Mouse (Mus musculus) heart, embryonic 13.5 days (tissue): ENCODE measurements at regions not wholly inside any gene's neighbourhood (a gene's known extent, or its start where the extent isn't known, plus 50 kb on each side); places are given as distances from the start of the nearest gene placed in this dataset.

Source experiments
- ATAC-seq: fragments of 200-750 bp; cut with Nextera tagmentation; 2 replicates; pipeline ENCODE4 v1.8.0; 2017; ENCODE audit warnings: moderate TSS enrichment; ENCODE audit not compliant: insufficient number of reproducible peaks, low FRiP score, low TSS enrichment; ENCODE audit errors: extremely low read depth
- H3K27ac ChIP-seq: fragments of 300-500 bp; sonication (generic); replicated peaks from 2 replicates; pipeline ENCODE4 v1.5.1; 2015; ENCODE audit warnings: moderate library complexity, mild to moderate bottlenecking, inconsistent platforms
- H3K27me3 ChIP-seq: fragments of 300-500 bp; sonication (generic); replicated peaks from 2 replicates; pipeline ENCODE4 v1.6.1; 2015; ENCODE audit warnings: mild to moderate bottlenecking, inconsistent platforms
- H3K36me3 ChIP-seq: fragments of 300-500 bp; sonication (generic); 2 replicates; pipeline ENCODE4 v1.6.1; 2015; ENCODE audit warnings: mild to moderate bottlenecking, inconsistent platforms
- H3K4me1 ChIP-seq: fragments of 300-500 bp; sonication (generic); 2 replicates; pipeline ENCODE4 v1.6.1; 2015; ENCODE audit warnings: inconsistent platforms
- H3K4me2 ChIP-seq: fragments of 300-500 bp; sonication (generic); 2 replicates; pipeline ENCODE4 v1.6.1; 2015; ENCODE audit warnings: inconsistent platforms, mild to moderate bottlenecking, moderate library complexity
- H3K4me3 ChIP-seq: fragments of 300-500 bp; sonication (generic); 2 replicates; pipeline ENCODE4 v1.5.1; 2015; ENCODE audit warnings: moderate library complexity, mild to moderate bottlenecking, inconsistent platforms
- H3K9ac ChIP-seq: fragments of 300-500 bp; sonication (generic); 2 replicates; pipeline ENCODE4 v1.6.1; 2015; ENCODE audit warnings: inconsistent platforms, mild to moderate bottlenecking, moderate library complexity
- H3K9me3 ChIP-seq: fragments of 300-500 bp; sonication (generic); 2 replicates; pipeline ENCODE4 v1.6.1; 2016; ENCODE audit warnings: inconsistent platforms
- WGBS: fragments of 180-500 bp; shearing (Covaris S2); methylation state at CpG from one replicate; pipeline ENCODE4 v1.1.7; 2015; ENCODE audit warnings: mixed read lengths; 5-methylcytosine and 5-hydroxymethylcytosine counted together

DNA sequence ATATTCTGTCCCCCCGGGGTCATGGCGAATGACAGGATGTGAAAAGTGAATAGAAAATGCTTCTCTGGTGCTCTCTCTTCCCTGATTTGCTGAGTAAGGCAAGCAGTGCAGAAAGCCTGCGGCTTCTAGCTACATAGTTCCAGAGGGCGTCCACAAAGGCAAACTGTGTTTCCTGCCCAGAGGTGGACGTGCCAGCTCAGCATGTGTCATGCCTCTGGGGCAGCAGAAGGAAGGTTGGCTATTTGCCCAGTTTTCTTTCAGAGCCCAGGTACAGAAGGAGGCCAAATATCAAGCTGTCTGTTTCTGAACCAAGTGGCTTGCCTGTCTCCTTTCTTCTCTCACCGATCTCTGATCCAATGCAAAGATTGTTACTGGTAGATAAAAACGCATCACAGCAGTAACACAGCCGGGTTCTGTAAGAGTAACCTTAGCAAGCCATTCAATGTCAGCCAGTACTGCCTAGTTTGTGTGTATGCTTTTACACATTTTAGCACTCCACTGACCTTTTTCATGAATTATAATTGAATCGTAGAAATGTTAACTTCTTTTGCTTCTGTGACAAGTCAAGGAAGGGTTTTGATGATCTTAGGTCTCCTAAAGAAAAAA lies 223.3 kb upstream of the Impg1 start:
- Histone ChIP-seq H3K4me3 (no peak overlapping the region), H3K4me1 (peaks cover 9% of the 10 kb centered on the region), H3K27me3 (no peaks in the 10 kb centered on the region), H3K4me2 (no peak overlapping the region), H3K36me3 (no peaks in the 10 kb centered on the region), H3K9me3 (no peaks in the 10 kb centered on the region), H3K27ac (peak overlapping the region; percentile 65), H3K9ac (no peak overlapping the region)
- no peak for ATAC-seq
- 39% methylated on average over 9 of the region's 9 CpGs for WGBS

DNA sequence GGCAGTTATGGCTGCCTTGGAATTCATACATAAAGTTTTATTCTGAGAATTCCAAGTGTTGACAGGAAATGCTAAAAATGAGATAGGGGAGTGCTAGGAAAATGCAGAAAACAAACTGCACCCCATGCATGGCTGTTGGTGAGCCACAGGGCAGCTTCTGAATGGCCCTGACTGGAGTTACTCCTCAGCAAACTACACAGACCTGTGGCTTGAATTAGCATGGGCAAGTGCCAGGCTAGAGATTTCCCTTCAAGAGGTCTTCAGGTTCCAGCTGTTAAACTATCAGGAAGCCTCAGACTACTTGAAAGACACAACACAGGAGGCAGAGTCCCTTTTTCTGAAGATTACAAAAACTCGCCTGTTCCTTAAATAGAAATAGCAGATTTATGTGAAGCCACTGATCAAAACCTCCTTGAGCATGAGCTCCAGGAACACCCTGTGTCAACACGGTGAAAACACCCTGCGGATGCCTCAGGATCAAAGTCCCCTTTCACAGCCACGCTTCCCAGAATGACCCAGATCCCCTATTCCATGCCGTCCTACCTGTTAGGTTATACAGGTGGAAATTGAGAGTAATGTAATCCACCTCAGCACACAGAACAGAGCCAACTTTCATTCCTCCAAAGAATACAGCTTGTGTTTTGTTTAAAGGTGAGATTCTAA lies 217.9 kb upstream of the Impg1 start:
- Histone ChIP-seq H3K4me1 (peaks cover 7% of the 10 kb centered on the region), H3K36me3 (no peaks in the 10 kb centered on the region), H3K27me3 (no peaks in the 10 kb centered on the region), H3K9ac (no peak overlapping the region), H3K9me3 (no peaks in the 10 kb centered on the region), H3K4me3 (no peak overlapping the region), H3K27ac (no peak overlapping the region), H3K4me2 (no peak overlapping the region)
- ATAC-seq: no peak
- WGBS: 47% methylated on average over 5 of the region's 5 CpGs

DNA sequence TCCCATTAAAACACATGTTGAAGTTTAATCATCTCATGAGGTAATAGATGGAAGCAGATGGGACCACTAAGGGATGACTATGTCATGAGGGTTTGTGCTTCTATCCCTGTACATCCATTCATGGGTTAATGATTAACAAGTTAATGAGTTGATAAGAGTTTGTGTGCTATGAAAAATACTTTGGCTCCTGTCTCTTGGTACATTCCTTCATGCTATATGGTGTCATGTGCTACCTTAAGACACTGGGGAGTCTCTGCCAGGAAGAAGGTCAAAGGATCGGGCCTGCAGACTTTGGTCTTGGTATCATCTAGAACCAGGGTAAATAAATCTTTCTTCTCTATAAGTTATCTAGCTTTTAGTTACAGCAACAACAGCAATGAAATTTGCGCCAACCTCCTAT lies 216.4 kb upstream of the Impg1 start:
- no peak overlapping the region for H3K4me2 ChIP-seq
- no peak overlapping the region for H3K27ac ChIP-seq
- H3K4me1 ChIP-seq: peaks cover 5% of the 10 kb centered on the region
- H3K9ac ChIP-seq: no peak overlapping the region
- no peak for ATAC-seq
- H3K27me3 ChIP-seq: no peaks in the 10 kb centered on the region
- H3K4me3 ChIP-seq: no peak overlapping the region
- 80% methylated on average over 2 of the region's 2 CpGs for WGBS
- H3K36me3 ChIP-seq: no peaks in the 10 kb centered on the region
- H3K9me3 ChIP-seq: no peaks in the 10 kb centered on the region

DNA sequence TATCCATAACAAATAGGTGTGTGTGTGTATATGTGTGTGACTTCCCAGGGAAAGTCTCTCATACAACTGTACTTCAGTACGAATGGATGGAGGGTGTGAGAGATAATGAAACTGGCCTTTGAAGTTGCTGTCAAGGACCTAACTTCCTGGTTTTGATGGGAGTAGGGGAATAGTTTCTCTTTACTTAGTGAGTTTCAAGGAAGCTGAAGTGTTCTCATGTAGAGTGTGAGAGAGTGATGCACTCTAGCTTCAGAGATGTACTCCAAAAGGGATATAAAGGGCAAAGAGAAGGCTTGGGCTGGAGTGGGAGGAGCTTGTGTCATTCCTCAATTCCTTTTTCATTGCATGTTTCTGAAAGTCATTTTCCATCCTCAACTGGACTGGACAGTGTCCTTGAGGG lies 206.2 kb upstream of the Impg1 start:
- peaks cover 3% of the 10 kb centered on the region; the same call in 1 of the 2 replicates for H3K9me3 ChIP-seq
- no peak overlapping the region for H3K9ac ChIP-seq
- H3K27ac ChIP-seq: no peak overlapping the region
- H3K4me3 ChIP-seq: no peak overlapping the region
- 47% methylated on average over 1 of the region's 1 CpGs for WGBS
- H3K4me1 ChIP-seq: no peaks in the 10 kb centered on the region
- ATAC-seq: no peak
- no peaks in the 10 kb centered on the region for H3K36me3 ChIP-seq
- no peak overlapping the region for H3K4me2 ChIP-seq
- no peaks in the 10 kb centered on the region for H3K27me3 ChIP-seq

DNA sequence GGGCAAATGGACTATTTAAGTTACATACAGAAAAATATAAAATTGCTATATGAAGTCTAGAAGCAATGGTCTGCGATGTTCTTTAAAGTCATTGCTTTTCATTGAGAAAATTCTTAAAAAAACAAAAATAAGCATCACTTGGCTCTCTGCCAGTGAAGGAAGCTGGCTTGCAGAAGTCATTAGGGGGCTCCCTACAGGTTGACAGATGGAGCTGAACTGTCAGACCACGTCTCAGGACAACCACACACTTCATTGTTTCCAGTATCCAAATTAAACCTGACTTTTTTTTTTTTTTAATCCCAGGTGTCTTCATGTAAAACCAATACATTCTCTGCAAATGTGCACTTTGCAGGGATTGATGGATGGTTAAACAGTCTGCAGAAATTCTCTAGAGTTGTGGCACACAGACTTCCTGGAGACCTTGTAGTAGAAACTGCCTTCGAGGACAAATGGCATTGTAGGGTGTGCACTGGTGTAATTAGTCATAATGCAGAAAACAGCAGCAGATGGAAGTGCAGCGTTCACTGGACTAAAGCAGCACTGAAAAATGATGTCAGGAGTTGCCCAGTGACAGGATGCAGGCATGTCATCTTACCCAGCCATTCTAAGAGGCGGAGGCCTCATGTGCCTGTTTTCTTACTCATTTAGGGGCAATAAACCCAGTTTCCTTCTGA lies 203.4 kb upstream of the Impg1 start:
- Histone ChIP-seq H3K27me3 (no peaks in the 10 kb centered on the region), H3K27ac (no peak overlapping the region), H3K9ac (no peak overlapping the region), H3K36me3 (no peaks in the 10 kb centered on the region), H3K4me1 (no peaks in the 10 kb centered on the region), H3K9me3 (no peaks in the 10 kb centered on the region), H3K4me3 (no peak overlapping the region), H3K4me2 (no peak overlapping the region)
- ATAC-seq: no peak
- WGBS: 65% methylated on average over 5 of the region's 5 CpGs

DNA sequence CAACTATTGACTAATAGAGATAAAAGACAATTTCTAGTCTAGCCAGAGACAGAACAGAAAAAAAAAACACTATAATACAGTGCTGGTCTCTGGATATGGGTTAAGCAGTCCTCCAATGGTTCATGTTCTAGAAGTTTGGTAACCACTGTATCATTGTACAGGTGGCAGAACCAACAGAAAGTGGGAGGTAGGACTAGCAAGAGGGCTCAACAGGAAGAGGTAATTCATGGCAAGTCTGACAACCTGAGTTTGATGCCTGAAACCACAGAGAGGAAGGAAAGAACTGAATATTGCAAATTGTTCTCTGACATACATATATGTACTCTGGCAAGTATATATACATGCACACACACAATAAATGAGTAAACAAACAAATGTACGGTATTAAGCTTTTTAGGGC lies 193.5 kb upstream of the Impg1 start:
- H3K27ac ChIP-seq: no peak overlapping the region
- no peak for ATAC-seq
- no peaks in the 10 kb centered on the region for H3K9me3 ChIP-seq
- 69% methylated on average over 1 of the region's 1 CpGs for whole genome bisulfite sequencing
- H3K4me3 ChIP-seq: no peak overlapping the region
- H3K9ac ChIP-seq: no peak overlapping the region
- no peaks in the 10 kb centered on the region for H3K27me3 ChIP-seq
- no peak overlapping the region for H3K4me2 ChIP-seq
- H3K4me1 ChIP-seq: no peaks in the 10 kb centered on the region
- no peaks in the 10 kb centered on the region for H3K36me3 ChIP-seq

DNA sequence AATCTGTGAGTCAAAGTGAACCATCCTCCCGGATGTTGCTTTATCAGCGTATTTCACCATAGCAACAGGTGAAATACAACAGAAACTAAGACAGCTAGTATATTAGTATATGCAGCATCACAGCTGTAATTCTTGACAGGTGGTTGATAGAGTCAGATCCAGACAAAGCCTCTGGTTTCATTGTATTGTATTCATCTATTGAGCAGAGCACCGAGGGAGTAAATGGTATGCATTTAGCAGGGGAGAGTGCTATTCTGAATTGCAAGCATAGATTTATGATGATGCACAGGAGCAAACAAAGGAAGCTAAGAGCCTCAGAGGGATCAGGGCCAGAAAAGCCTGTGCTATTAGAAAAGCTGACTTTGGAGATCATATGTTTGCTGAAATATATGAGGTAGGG lies 149.8 kb upstream of the Impg1 start:
- 70% methylated on average over 3 of the region's 3 CpGs for whole genome bisulfite sequencing
- no peak overlapping the region for H3K4me2 ChIP-seq
- H3K4me1 ChIP-seq: no peaks in the 10 kb centered on the region
- no peak overlapping the region for H3K9ac ChIP-seq
- H3K4me3 ChIP-seq: no peak overlapping the region
- H3K36me3 ChIP-seq: no peaks in the 10 kb centered on the region
- H3K27me3 ChIP-seq: no peaks in the 10 kb centered on the region
- no peak for ATAC-seq
- H3K27ac ChIP-seq: no peak overlapping the region
- no peaks in the 10 kb centered on the region for H3K9me3 ChIP-seq

DNA sequence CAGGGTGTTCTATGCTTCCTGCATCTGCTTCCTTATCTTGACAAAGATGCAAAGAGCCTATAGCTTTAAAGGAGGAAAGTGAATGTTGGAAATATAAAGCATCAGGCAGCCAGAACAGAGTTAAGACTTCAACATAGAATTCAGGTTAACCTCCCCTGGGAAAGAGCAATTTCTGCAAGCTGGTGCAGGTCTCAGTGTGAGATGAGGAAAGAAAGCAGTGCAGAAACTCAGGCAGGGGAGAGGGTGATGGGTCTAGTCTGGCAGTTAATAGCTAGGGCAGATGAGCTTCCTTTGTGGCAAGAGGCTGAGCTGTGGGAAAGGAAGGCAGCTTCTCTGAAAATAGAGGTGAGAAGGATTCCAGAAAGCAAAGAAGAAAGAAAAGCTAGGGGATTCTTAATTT lies 134.7 kb upstream of the Impg1 start:
- no peak overlapping the region for H3K4me3 ChIP-seq
- ATAC-seq: no peak
- H3K27ac ChIP-seq: no peak overlapping the region
- no peak overlapping the region for H3K4me2 ChIP-seq
- no peaks in the 10 kb centered on the region for H3K27me3 ChIP-seq
- no peaks in the 10 kb centered on the region for H3K36me3 ChIP-seq
- H3K9me3 ChIP-seq: no peaks in the 10 kb centered on the region
- no peak overlapping the region for H3K9ac ChIP-seq
- peaks cover 3% of the 10 kb centered on the region; the same call in 1 of the 2 replicates for H3K4me1 ChIP-seq

DNA sequence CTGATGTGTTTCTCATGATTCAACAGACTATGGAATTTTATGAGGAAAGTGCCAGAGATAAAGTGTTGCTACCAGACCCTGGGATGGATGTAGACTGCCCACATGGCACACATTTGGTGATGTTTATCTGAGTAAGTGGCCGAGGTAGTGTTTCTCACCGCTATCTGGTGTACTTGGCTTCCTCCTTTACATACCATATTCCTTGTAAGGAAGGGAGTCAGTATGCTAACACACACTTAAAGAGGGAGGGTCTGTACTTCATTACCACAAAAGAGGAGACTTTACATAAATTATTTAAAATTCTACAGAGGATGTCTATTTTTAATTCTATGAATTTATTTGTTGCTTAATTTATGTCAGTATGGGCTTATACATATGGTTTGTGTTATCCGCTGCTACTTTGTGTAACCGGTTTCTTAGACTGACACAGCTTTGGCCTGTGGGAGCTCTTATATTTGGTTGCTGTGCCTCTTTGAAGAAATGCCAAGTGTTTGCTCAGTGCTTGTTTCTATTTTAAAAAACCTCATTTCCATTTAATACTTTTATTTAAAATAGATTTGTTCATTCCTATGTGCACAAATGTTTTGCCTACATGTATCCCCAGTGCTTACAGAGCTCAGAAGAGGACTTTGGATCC lies 100.2 kb upstream of the Impg1 start:
- Histone ChIP-seq H3K9me3 (no peaks in the 10 kb centered on the region), H3K36me3 (no peaks in the 10 kb centered on the region), H3K4me1 (no peaks in the 10 kb centered on the region), H3K4me3 (no peak overlapping the region), H3K9ac (no peak overlapping the region), H3K27ac (no peak overlapping the region), H3K27me3 (no peaks in the 10 kb centered on the region), H3K4me2 (no peak overlapping the region)
- 71% methylated on average over 4 of the region's 4 CpGs for WGBS
- ATAC-seq: no peak

DNA sequence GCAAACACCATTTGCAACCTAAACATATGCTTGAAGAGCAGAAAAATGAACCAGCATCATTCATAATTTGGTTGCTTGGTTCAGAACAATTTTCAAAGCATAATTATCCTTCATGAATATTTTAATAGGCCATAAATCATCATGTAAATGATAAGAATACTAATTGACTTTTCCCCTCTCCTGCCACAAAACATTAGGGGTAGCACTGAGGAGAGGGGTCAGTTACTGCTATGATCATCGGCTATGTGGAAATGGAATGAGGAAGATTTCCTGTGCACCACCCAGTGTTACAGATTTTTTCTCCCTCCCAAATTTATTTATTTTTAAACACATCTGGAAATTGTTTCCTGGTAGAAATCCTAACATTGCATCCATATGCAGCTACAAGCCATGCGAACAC lies 98.4 kb upstream of the Impg1 start:
- 84% methylated on average over 2 of the region's 2 CpGs for WGBS
- Histone ChIP-seq H3K36me3 (no peaks in the 10 kb centered on the region), H3K27me3 (no peaks in the 10 kb centered on the region), H3K27ac (no peak overlapping the region), H3K4me2 (no peak overlapping the region), H3K4me1 (no peaks in the 10 kb centered on the region), H3K9me3 (no peaks in the 10 kb centered on the region), H3K4me3 (no peak overlapping the region), H3K9ac (no peak overlapping the region)
- no peak for ATAC-seq

DNA sequence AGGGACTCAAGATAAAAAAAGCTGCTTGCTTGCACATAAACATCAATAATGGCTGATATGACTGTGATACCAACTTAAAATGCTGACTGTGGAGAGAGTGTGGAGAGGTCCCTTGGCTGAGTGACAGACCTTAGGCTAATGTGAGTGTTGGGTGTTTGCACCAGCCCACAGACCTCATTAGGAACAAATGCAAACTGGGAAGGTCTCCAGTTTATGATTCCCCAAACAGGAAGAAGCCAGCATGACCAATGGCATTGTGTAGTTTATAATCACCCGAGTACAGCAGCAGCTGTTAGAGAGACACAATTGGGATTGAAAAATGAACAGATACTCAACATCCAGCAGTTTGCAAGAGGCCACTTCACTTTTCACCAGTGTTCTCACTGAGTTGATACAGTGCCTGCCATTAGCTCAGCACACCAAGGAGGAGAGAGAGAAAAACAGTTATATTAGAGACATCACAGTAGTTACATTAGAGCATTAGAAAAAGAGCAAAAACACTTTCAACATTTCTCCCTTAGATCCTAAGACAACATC lies 90.3 kb upstream of the Impg1 start:
- Histone ChIP-seq H3K27ac (no peak overlapping the region), H3K27me3 (no peaks in the 10 kb centered on the region), H3K9ac (no peak overlapping the region), H3K4me3 (no peak overlapping the region), H3K36me3 (no peaks in the 10 kb centered on the region), H3K4me2 (no peak overlapping the region), H3K4me1 (peaks cover 4% of the 10 kb centered on the region; the same call in 1 of the 2 replicates), H3K9me3 (no peaks in the 10 kb centered on the region)
- WGBS: 31% methylated on average over 1 of the region's 1 CpGs
- no peak for ATAC-seq
